Mouse (Mus musculus) midbrain, embryonic 10.5 days (tissue): ENCODE measurements around the gene Nucb1. TPM values are rescaled to one million over a fixed set of nuclear protein-coding genes. Genes with fewer than 3 reads are reported as not detected.
"Not testable (repeated sequence)": the region's sequence is repeated elsewhere in the genome, so short reads cannot be mapped to it uniquely, and the experiment has no call there.

ENCODE experiments used
- DNase-seq: peaks from one replicate; pipeline ENCODE4 v3.0.0-alpha.2; 2017; ENCODE audit warnings: low spot score
- H3K27ac ChIP-seq: fragments of 300-500 bp; sonication (generic); replicated peaks from 2 replicates; pipeline ENCODE4 v1.5.1; 2016; ENCODE audit warnings: mild to moderate bottlenecking
- H3K27me3 ChIP-seq: fragments of 300-500 bp; sonication (generic); 2 replicates; pipeline ENCODE4 v1.6.1; 2016; ENCODE audit warnings: low read depth, mild to moderate bottlenecking; ENCODE audit not compliant: poor library complexity, severe bottlenecking
- H3K36me3 ChIP-seq: fragments of 300-500 bp; sonication (generic); 2 replicates; pipeline ENCODE4 v1.6.1; 2016; ENCODE audit warnings: mild to moderate bottlenecking, moderate library complexity
- H3K4me1 ChIP-seq: fragments of 300-500 bp; sonication (generic); 2 replicates; pipeline ENCODE4 v1.6.1; 2016
- H3K4me3 ChIP-seq: fragments of 300-500 bp; sonication (generic); 2 replicates; pipeline ENCODE4 v1.5.1; 2016; ENCODE audit warnings: mild to moderate bottlenecking, moderate library complexity
- H3K9me3 ChIP-seq: fragments of 300-500 bp; sonication (generic); replicated peaks from 2 replicates; pipeline ENCODE4 v1.6.1; 2016; ENCODE audit warnings: mild to moderate bottlenecking
- WGBS: fragments of 180-500 bp; shearing (Covaris S2); methylation state at CpG from one replicate; pipeline ENCODE4 v1.1.7; 2016; 5-methylcytosine and 5-hydroxymethylcytosine counted together
- polyA plus RNA-seq: library from polyadenylated mRNA; unstranded; fragments of >200 nt; fragmentation: Nextera tagmentation; extraction: Ambion mirVana; gene quantifications from 2 replicates; pipeline ENCODE4 v1.2.1, GENCODE M21; 2016

The Nucb1 gene
- polyA plus RNA-seq, 1 experiment from 2014 or later, result 105 TPM

DNA sequence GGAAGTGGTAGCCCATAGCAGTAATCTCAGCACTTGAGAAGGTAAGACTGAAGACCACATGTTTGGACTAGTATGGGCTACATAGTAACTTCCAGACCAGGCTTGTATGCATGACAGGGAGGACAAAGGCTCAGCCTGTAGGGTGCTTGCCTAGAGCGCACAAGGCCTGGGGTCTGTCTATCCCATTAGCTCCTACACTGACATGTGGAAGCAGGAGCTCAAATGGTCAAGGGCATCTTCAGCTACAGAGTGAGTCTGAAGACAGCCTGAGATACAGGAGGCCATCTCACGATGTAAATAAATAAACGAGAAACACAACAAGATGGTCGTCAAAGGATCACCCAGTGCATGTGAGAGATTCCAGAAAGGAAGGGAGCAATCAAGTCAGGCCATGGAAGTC lies 47.9 kb downstream of the Nucb1 start:
- no peak overlapping the region for H3K4me3 ChIP-seq
- H3K36me3 ChIP-seq, result peaks cover 66% of the 10 kb centered on the region
- peaks cover 58% of the 10 kb centered on the region for H3K4me1 ChIP-seq
- H3K27ac ChIP-seq, result no peak overlapping the region
- WGBS, result 90% methylated on average over 4 of the region's 4 CpGs
- H3K27me3 ChIP-seq, result no peaks in the 10 kb centered on the region
- no peaks in the 10 kb centered on the region for H3K9me3 ChIP-seq
- DNase-seq, result no peak

DNA sequence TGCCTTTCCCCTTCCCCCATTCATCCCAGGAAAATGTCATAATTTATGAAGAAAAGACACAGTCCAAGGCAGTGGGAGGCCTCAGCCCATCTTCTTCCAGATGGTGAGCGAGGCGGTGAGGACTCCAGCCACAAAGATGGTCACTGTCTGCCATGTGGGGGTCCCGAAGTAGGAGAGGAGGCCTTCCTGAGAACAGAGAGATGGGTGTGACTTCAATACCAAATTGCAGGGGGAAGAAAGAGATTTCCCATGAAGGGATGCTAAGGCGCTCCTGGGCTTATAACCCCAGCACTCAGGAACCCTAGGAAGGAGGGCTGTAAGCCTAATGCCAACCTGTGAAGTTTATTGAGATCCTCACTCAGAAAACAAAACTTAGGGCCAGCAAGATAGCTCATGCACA lies 48.4 kb downstream of the Nucb1 start:
- H3K36me3 ChIP-seq, result peaks cover 71% of the 10 kb centered on the region
- H3K9me3 ChIP-seq, result no peaks in the 10 kb centered on the region
- peak overlapping the region; percentile 91 for H3K27ac ChIP-seq
- 94% methylated on average over 4 of the region's 4 CpGs for WGBS
- H3K4me3 ChIP-seq, result no peak overlapping the region; the same call in 1 of the 2 replicates
- DNase-seq, result no peak
- peaks cover 60% of the 10 kb centered on the region for H3K4me1 ChIP-seq
- no peaks in the 10 kb centered on the region for H3K27me3 ChIP-seq

DNA sequence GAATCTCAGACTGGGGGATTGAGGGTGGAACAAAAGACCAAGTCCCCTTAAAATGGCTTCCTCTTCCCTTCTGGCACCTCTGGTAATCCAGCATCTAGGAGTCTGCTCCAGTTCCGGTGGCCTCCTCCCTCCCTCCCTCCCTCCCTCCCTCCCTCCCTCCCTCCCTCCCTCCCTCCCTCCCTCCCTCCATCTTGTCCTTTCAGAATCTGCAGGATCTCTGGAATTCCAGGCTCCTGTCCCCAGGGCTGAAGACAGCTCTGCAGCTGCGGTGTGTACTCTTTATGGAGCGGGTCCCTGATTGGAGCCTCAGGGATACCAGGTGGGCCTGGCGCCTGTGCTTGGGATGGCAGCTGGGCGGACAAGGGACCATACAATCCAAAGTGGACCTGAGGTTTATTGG lies 48.9 kb downstream of the Nucb1 start:
- Histone ChIP-seq H3K36me3 (peaks cover 76% of the 10 kb centered on the region), H3K4me3 (peak overlapping the region; percentile 71; the same call in 1 of the 2 replicates), H3K4me1 (peaks cover 60% of the 10 kb centered on the region), H3K9me3 (no peaks in the 10 kb centered on the region), H3K27ac (peak overlapping the region; percentile 91), H3K27me3 (no peaks in the 10 kb centered on the region)
- 90% methylated on average over 4 of the region's 5 CpGs for WGBS
- no peak for DNase-seq

DNA sequence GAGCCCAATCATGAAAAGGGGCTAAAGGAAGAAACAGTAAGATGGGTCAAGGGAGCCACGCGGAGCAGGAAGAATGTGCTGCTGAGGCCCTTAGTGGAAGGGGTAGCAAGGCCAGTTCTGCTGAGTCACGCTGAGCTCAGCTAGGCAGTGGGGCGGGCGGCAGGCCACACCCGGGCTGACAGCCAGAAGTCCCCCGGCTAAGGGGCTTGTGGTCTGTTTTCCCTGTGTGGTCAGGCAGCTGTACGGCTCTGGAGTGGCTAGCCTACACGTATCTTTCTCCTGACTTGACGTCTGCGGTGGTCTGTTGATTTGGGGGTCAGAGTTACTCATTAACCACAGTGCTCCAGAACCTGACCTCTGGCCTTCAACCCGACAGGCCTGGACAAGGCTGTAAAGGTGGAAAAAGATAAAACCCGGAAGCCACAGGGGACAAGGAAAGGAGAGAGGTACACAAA lies 49.3 kb downstream of the Nucb1 start:
- 51% methylated on average over 13 of the region's 13 CpGs for WGBS
- Histone ChIP-seq H3K4me3 (peak overlapping the region; percentile 71), H3K36me3 (peaks cover 80% of the 10 kb centered on the region), H3K27me3 (no peaks in the 10 kb centered on the region), H3K27ac (peak overlapping the region; percentile 91), H3K4me1 (peaks cover 55% of the 10 kb centered on the region), H3K9me3 (no peaks in the 10 kb centered on the region)
- peak; percentile 45 for DNase-seq

DNA sequence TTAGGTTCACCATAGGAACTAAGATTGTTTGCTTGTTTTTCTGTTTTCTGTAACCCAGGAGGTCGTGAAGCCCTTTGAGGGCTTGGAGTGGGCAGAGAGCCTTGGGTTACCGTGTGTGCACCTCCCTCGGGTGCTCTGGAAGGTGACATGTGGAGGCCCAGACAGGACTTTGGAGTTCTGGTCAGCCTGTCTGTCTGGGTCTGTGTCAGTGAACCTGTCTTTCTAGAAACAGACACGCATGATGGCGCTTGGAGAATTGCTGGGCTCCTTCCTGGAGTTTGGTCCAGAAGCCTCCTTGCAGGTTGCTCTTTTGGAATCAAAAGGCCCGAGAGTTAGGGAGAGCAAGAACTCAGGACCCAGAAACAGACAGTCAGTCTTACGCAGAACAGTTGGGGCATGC lies 49.8 kb downstream of the Nucb1 start:
- Histone ChIP-seq H3K4me3 (peak overlapping the region; percentile 71), H3K27ac (peak overlapping the region; percentile 91), H3K27me3 (no peaks in the 10 kb centered on the region), H3K36me3 (peaks cover 82% of the 10 kb centered on the region), H3K9me3 (no peaks in the 10 kb centered on the region), H3K4me1 (peaks cover 50% of the 10 kb centered on the region)
- no peak for DNase-seq
- WGBS, result 79% methylated on average over 7 of the region's 7 CpGs

DNA sequence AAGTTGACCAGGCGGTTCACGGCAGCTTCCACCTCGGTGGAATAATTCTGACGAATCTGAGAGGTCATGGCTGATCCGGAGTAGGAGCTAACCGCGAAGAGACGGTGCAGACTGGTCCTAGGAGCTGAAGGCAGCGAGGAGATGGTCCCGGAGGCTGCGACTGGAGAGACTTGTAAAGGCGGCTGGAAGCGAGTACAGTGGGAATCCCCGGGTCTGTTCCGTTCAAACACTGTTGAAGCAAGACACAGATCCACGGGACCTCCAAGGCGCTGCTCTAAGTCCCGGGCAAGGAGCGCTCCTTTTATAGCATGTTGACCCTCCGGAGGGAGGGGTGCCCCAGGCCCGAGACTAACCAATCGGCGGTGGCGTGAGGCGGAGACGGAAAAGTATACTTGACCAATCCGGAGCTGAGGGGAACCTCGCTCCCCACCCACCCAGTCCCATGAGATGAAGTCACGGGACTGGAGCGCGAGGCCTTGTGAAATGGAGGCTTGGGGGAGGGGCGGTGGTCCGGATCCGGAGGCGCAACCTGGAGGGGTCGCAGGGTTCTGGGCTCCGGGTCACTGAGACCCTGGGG lies 50.6 kb downstream of the Nucb1 start, which contains the start of gene Ftl1:
Gene Ftl1 (minus strand): TSS at position 321 of the 577 bp plus-strand sequence.
- WGBS, result 0% methylated on average over 34 of the region's 37 CpGs

DNA sequence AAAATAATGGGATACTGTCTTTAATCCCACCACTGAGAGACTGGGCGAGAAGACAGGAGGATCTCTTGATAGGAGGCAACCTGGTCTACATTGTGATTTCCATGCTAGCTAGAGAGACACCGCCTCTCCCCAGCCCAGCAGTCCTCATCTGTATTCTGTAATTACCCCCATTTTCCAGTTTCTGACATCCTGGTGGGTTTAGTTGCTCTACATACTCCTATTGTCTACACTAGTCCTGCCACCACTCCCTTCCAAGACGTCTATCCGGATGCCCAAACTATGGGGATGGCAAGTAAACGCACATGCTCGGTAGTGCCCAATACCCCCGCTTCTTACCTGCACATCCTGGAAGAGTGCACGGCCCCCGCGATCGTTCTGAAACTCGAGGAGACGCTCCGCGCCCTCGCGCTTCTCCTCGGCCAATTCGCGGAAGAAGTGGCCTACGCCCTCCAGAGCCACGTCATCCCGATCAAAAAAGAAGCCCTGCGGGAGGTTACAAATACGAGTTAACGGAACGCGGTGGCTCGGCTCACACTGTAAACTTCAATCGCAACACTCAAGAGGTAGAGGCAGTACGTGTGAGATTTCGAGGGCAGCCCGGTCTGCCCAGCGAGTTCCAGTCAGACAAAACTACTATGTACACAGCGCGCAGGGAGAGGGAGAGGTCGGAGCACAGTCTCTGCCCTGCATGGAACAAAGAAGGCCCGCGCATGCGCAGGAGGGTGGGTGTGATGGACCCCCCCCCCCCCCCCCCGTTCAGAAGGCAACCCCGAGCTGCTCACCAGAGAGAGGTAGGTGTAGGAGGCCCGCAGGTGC lies 51.2 kb downstream of the Nucb1 start:
- no peaks in the 10 kb centered on the region for H3K27me3 ChIP-seq
- H3K27ac ChIP-seq, result peak overlapping the region; percentile 91
- peaks cover 44% of the 10 kb centered on the region for H3K4me1 ChIP-seq
- DNase-seq, result peak; percentile 89
- H3K4me3 ChIP-seq, result peak overlapping the region; percentile 71
- H3K36me3 ChIP-seq, result peaks cover 82% of the 10 kb centered on the region
- H3K9me3 ChIP-seq, result no peaks in the 10 kb centered on the region
- under 1% methylated on average over 43 of the region's 43 CpGs for WGBS

More for the DNA sequence above, 50.6 kb downstream of the Nucb1 start, which contains the start of gene Ftl1:
- H3K27me3 ChIP-seq, H3K9me3 ChIP-seq: not testable (repeated sequence)
- peak; percentile 98 for DNase-seq
- Histone ChIP-seq H3K36me3 (peaks cover 82% of the 10 kb centered on the region), H3K27ac (peak within 1 kb of the TSS; percentile 91), H3K4me3 (peak within 1 kb of the TSS; percentile 71), H3K4me1 (peaks cover 44% of the 10 kb centered on the region)

DNA sequence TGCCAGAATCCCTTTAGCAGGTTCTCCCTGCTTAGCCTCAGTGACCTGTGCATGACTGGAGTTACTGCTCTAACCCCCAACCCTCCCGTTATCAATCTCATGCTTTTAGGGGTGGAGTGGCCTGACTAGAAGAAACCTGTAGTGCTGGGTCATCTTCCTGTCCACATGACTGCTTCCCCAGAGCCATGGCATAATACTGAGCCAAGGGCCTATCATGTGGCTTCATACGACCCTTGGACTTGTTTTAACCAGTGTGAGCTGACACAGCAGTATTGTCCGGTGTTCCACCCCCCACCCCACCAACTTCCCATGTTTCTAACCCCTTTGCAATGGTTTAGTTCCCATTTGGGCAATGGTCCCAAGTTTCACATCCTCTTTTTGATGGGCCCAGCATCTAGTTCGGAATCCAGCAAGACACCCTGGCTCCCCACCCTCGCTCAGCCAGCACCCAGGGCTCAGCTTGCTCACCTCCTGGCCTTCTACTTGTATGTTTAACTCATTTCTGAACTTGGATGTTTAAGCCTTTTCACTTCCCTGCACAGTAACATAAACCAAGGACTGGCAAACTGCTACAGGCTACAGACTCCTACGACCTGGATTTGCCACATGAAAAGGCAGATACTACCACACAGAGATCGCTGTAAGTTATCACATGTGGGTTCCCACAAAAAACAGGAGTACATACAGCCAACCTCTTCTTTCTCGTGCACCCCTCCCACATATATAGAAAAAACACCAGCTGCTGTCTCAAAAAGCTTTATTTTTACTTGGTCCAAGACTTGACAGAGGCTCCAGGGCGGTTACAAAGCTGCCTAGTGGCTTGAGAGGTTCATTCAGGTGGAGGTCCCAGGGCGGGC lies 52.8 kb downstream of the Nucb1 start:
- peak; percentile 36 for DNase-seq
- 0 out of 2 replicates have a peak overlapping the region, but pooled peaks have one; percentile 4 for H3K27ac ChIP-seq
- WGBS, result 75% methylated on average over 10 of the region's 10 CpGs
- peaks cover 80% of the 10 kb centered on the region for H3K36me3 ChIP-seq
- H3K4me3 ChIP-seq, result peak overlapping the region; percentile 71
- no peaks in the 10 kb centered on the region for H3K27me3 ChIP-seq
- no peaks in the 10 kb centered on the region for H3K9me3 ChIP-seq
- peaks cover 44% of the 10 kb centered on the region for H3K4me1 ChIP-seq

DNA sequence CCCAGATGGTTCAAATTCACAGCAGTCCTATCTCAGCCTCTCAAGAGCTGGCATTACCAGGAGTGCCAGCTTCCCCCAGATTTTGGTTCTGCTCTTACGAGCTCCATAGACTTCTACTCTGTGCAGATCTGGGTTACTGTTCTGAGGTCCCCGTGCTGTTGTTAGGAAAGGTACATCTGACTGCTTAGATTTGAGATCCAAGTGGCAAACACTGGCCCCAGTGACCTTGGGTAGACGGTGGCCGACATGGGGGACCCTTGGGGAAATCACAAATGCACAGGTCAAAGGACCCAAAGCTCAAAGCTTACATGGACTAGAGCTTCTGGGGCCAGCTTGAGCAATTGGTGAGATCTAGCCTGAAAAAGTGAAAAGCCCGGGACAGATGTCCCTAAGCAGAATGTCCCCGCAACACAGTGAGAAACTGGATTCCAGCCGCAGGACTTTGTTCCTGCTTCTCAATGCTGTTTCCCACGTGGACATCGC lies 53.4 kb downstream of the Nucb1 start:
- no peak for DNase-seq
- H3K27ac ChIP-seq, result 0 out of 2 replicates have a peak overlapping the region, but pooled peaks have one; percentile 4

DNA sequence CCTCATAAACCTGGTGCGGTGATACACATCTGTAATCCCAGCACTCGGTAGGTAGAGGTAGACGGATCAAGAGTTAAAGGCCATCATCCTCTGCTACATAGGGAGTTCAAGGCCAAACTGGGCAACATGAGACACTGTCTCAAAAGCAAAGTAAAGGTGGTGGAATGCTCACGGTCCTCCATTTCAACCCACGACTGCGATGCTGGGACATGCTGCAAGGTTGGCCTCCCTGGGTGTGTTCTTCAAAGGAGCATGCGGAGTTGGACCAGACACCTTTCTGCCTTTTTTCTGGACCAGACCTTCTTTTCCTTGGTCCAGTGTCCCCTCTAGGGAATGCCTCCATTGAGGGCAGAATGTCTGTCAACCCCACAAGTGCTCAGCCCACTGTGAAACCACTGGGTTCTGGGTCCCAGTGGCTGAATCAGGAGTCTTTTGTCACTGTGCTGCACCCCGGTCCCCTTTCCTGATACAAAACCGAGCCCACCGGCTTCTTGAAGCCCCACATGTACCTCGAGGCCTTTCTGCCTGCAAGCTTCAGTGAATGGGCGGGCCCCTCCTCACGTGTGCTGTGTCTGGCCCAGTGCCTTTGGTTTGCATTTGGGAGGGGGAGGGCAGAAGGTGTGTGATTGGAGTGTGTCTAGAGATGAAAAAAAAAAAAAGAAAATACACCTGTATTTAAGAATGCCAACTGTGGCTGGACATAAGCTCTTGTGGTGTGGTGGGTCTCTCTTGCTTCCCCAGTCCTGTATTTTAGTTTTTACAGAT lies 54.1 kb downstream of the Nucb1 start:
- Histone ChIP-seq H3K27ac (no peak overlapping the region), H3K9me3 (no peaks in the 10 kb centered on the region), H3K4me3 (no peak overlapping the region), H3K4me1 (peaks cover 40% of the 10 kb centered on the region), H3K36me3 (peaks cover 77% of the 10 kb centered on the region), H3K27me3 (no peaks in the 10 kb centered on the region)
- 85% methylated on average over 13 of the region's 13 CpGs for WGBS
- DNase-seq, result no peak

More for the DNA sequence above, 53.4 kb downstream of the Nucb1 start:
- peak overlapping the region; percentile 71 for H3K4me3 ChIP-seq
- H3K4me1 ChIP-seq, result peaks cover 41% of the 10 kb centered on the region
- H3K27me3 ChIP-seq, result no peaks in the 10 kb centered on the region
- H3K36me3 ChIP-seq, result peaks cover 80% of the 10 kb centered on the region
- 64% methylated on average over 9 of the region's 9 CpGs for WGBS
- H3K9me3 ChIP-seq, result no peaks in the 10 kb centered on the region

DNA sequence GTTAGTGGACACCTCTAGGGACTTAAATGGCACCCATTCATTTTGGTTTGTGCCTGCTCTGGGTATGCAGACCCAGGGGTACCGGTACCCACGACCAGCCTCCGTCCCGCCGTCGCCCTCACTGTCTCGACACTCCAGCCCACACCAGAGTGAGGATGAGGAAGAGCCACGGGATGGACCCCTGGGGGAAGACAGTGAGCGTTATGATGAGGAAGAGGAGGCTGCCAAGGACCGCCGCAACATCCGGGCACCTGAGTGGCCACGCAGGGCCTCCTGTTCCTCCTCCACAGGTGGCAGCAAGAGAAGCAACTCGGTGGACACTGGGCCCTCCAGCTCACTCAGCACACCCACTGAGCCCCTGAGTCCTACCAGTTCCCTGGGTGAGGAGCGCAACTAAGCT lies 55.2 kb downstream of the Nucb1 start:
- H3K27ac ChIP-seq, result no peak overlapping the region
- H3K36me3 ChIP-seq, result peaks cover 74% of the 10 kb centered on the region
- 90% methylated on average over 15 of the region's 15 CpGs for WGBS

More for the DNA sequence above, 55.2 kb downstream of the Nucb1 start:
- no peak for DNase-seq
- Histone ChIP-seq H3K4me3 (no peak overlapping the region), H3K27me3 (no peaks in the 10 kb centered on the region), H3K4me1 (peaks cover 28% of the 10 kb centered on the region), H3K9me3 (no peaks in the 10 kb centered on the region)
